Mouse (Mus musculus) olfactory bulb, adult 2 months (tissue): Measurements from ENCODE around the gene Rangap1.
"Not testable (repeated sequence)": the region's sequence is repeated elsewhere in the genome, so short reads cannot be mapped to it uniquely, and the experiment has no call there.

Source experiments
- CTCF ChIP-seq: fragments of 200-500 bp; IDR thresholded peaks from 2 replicates; pipeline ENCODE4 v1.5.1; 2012; ENCODE audit warnings: low read depth, mild to moderate bottlenecking, low read length, moderate library complexity; ENCODE audit not compliant: insufficient read depth
- POLR2A ChIP-seq: fragments of 200-500 bp; IDR thresholded peaks from 2 replicates; pipeline ENCODE4 v1.6.1; 2012; ENCODE audit warnings: mild to moderate bottlenecking, low read depth, low read length, moderate library complexity; ENCODE audit not compliant: insufficient read depth

DNA sequence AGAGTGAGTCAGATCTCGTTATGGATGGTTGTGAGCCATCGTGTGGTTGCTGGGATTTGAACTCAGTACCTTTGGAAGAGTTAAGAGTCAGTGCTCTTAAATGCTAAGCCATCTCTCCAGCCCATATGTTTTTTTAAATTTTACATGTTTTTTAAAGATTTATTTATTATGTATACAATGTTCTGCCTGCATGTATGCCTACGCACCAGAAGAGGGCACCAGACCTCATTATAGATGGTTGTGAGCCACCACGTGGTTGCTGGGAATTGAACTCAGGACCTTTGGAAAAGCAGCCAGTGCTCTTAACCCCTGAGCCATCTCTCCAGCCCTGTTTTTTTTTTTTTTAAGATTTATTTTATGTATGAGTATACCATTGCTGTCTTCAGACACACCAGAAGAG is 44.0 kb downstream of the Rangap1 start:
- TF ChIP-seq CTCF, POLR2A: not testable (repeated sequence)
